Mouse (Mus musculus): ENCODE measurements around the gene Inhba. TPM values are rescaled to one million over a fixed set of nuclear protein-coding genes. Genes with fewer than 3 reads are reported as not detected.

Gene Inhba
- polyA plus RNA-seq, 1 experiment from 2014 or later, result 2.5 TPM

GRCm38 (mm10) chr13:16021181-16021580 is 9.5 kb downstream of the Inhba start:
- Histone ChIP-seq H3K4me3 (ENCODE audit: low read length) (no peak overlapping the region), H3K27ac (ENCODE audit: low read length) (no peak overlapping the region), H3K36me3 (ENCODE audit: insufficient read depth, low read length) (no peaks in the 10 kb centered on the region), H3K4me1 (ENCODE audit: insufficient read depth, low read length) (peaks cover 13% of the 10 kb centered on the region), H3K4me2 (replicated peaks; ENCODE audit: low read depth, low read length) (no peak overlapping the region), H3K9ac (replicated peaks; ENCODE audit: low read length) (no peak overlapping the region), H3K27me3 (ENCODE audit: insufficient read depth, low read length) (peaks cover 23% of the 10 kb centered on the region), H3K9me3 (ENCODE audit: low read length) (no peaks in the 10 kb centered on the region)
- WGBS, result 59% methylated on average over 6 of the region's 6 CpGs
- ATAC-seq (ENCODE audit: low FRiP score, low TSS enrichment), result no peak

GRCm38 (mm10) chr13:16021849-16022248 is 10.2 kb downstream of the Inhba start:
- H3K9ac ChIP-seq (replicated peaks; ENCODE audit: low read length), result no peak overlapping the region
- H3K9me3 ChIP-seq (ENCODE audit: low read length), result no peaks in the 10 kb centered on the region
- no peak overlapping the region for H3K27ac ChIP-seq (ENCODE audit: low read length)
- no peaks in the 10 kb centered on the region for H3K36me3 ChIP-seq (ENCODE audit: insufficient read depth, low read length)
- no peak for ATAC-seq (ENCODE audit: low FRiP score, low TSS enrichment)
- 85% methylated on average over 7 of the region's 7 CpGs for whole genome bisulfite sequencing
- no peak overlapping the region for H3K4me2 ChIP-seq (replicated peaks; ENCODE audit: low read depth, low read length)
- no peak overlapping the region for H3K4me3 ChIP-seq (ENCODE audit: low read length)
- peaks cover 20% of the 10 kb centered on the region for H3K27me3 ChIP-seq (ENCODE audit: insufficient read depth, low read length)
- H3K4me1 ChIP-seq (ENCODE audit: insufficient read depth, low read length), result peaks cover 13% of the 10 kb centered on the region

GRCm38 (mm10) chr13:16022536-16022935 is 10.9 kb downstream of the Inhba start:
- peaks cover 13% of the 10 kb centered on the region for H3K27me3 ChIP-seq (ENCODE audit: insufficient read depth, low read length)
- no peak overlapping the region for H3K4me2 ChIP-seq (replicated peaks; ENCODE audit: low read depth, low read length)
- no peak for ATAC-seq (ENCODE audit: low FRiP score, low TSS enrichment)
- peaks cover 7% of the 10 kb centered on the region for H3K4me1 ChIP-seq (ENCODE audit: insufficient read depth, low read length)
- H3K9ac ChIP-seq (replicated peaks; ENCODE audit: low read length), result no peak overlapping the region
- no peaks in the 10 kb centered on the region for H3K9me3 ChIP-seq (ENCODE audit: low read length)
- 90% methylated on average over 8 of the region's 8 CpGs for WGBS
- no peak overlapping the region for H3K27ac ChIP-seq (ENCODE audit: low read length)
- no peak overlapping the region for H3K4me3 ChIP-seq (ENCODE audit: low read length)
- no peaks in the 10 kb centered on the region for H3K36me3 ChIP-seq (ENCODE audit: insufficient read depth, low read length)

DNA sequence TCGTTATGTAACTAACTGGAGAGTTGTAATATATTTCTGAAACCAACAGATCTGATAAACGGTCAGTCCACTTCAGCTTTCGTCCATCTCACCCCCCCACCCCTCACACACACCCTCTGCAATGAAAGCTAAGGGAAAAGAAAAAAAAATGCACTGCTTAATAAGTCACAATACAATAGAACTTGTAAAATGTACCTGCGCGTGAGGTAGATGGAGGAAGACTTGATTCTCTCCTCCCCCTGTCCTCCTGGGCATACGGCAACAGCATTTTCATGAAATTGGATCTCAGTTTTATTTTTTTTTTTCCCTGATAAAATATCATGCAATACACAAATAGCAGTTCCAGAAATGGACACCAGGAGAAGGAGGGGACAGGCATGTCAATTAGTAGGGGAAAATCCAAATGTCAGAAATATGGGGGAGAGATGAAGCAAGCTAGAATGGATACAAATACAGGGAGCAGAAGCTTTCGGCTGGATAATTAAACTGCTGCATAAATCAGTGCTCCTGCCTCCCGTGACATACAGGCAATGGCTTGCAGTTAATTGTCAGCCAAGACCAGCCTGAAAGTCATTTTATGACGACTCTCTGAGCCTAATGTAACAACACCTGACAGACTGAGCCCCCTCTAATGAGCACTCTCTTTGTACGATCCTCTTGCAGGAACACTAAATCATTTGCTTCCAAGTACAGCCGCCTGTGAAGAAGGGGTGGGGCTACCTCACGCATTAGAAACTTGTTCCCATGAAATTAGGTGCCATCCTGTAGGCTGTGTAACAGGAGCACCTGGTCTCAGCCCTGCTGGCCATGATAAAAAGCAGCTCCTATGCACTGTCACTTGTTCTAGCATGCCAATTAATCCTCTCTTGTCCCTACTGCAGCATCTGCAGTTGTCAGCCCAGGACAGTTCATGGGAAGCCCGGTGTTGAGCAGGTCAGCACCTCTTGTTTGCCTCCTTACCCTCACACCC is 11.7 kb downstream of the Inhba start:
- H3K27me3 ChIP-seq (ENCODE audit: insufficient read depth, low read length), result peaks cover 9% of the 10 kb centered on the region
- peaks cover 7% of the 10 kb centered on the region for H3K4me1 ChIP-seq (ENCODE audit: insufficient read depth, low read length)
- H3K4me3 ChIP-seq (ENCODE audit: low read length), result no peak overlapping the region
- 27% methylated on average over 13 of the region's 13 CpGs for WGBS
- H3K4me2 ChIP-seq (replicated peaks; ENCODE audit: low read depth, low read length), result peak overlapping the region; percentile 23; the same call in 1 of the 2 replicates
- no peak overlapping the region for H3K9ac ChIP-seq (replicated peaks; ENCODE audit: low read length)
- H3K27ac ChIP-seq (ENCODE audit: low read length), result no peak overlapping the region
- H3K36me3 ChIP-seq (ENCODE audit: insufficient read depth, low read length), result no peaks in the 10 kb centered on the region
- H3K9me3 ChIP-seq (ENCODE audit: low read length), result no peaks in the 10 kb centered on the region
- peak; percentile 92 for ATAC-seq (ENCODE audit: low FRiP score, low TSS enrichment)

DNA sequence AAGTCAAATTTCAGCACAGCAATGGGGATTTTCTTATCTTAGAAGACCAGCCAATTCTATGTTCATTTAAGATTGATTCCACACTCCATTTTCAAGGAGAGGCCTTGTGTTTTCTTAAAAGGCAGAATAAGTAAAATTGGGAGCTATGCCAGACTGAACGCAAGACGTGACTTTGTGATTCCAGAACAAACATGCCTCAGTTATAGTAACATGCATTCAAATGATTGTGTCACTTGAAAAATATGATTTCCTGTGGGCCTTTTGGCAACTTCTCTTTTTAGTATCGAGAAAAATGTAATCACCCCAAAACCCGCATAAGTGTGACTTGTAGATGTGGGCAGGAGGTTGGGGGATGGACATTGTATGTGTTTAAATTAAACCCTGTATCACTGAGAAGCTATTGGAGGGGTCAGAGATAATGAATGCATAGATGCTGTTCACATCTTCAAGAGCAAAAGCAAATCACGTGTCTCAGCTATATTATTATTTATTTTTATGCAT is 19.0 kb downstream of the Inhba start:
- no peak overlapping the region for H3K4me3 ChIP-seq (ENCODE audit: low read length)
- no peaks in the 10 kb centered on the region for H3K36me3 ChIP-seq (ENCODE audit: insufficient read depth, low read length)
- H3K9me3 ChIP-seq (ENCODE audit: low read length), result no peaks in the 10 kb centered on the region
- no peak overlapping the region for H3K9ac ChIP-seq (replicated peaks; ENCODE audit: low read length)
- no peaks in the 10 kb centered on the region for H3K4me1 ChIP-seq (ENCODE audit: insufficient read depth, low read length)
- H3K27me3 ChIP-seq (ENCODE audit: insufficient read depth, low read length), result no peaks in the 10 kb centered on the region
- H3K4me2 ChIP-seq (replicated peaks; ENCODE audit: low read depth, low read length), result no peak overlapping the region
- ATAC-seq (ENCODE audit: low FRiP score, low TSS enrichment), result no peak
- no peak overlapping the region for H3K27ac ChIP-seq (ENCODE audit: low read length)
- 59% methylated on average over 5 of the region's 5 CpGs for WGBS

- Histone ChIP-seq H3K9me3 (ENCODE audit: low read length) (no peaks in the 10 kb centered on the region), H3K4me1 (ENCODE audit: insufficient read depth, low read length) (no peaks in the 10 kb centered on the region), H3K4me2 (replicated peaks; ENCODE audit: low read depth, low read length) (no peak overlapping the region), H3K4me3 (ENCODE audit: low read length) (no peak overlapping the region), H3K36me3 (ENCODE audit: insufficient read depth, low read length) (no peaks in the 10 kb centered on the region), H3K27me3 (ENCODE audit: insufficient read depth, low read length) (no peaks in the 10 kb centered on the region), H3K27ac (ENCODE audit: low read length) (no peak overlapping the region), H3K9ac (replicated peaks; ENCODE audit: low read length) (no peak overlapping the region)
- ATAC-seq (ENCODE audit: low FRiP score, low TSS enrichment), result no peak
Observed at GRCm38 (mm10) chr13:16032425-16032824, 20.8 kb downstream of the Inhba start.

DNA sequence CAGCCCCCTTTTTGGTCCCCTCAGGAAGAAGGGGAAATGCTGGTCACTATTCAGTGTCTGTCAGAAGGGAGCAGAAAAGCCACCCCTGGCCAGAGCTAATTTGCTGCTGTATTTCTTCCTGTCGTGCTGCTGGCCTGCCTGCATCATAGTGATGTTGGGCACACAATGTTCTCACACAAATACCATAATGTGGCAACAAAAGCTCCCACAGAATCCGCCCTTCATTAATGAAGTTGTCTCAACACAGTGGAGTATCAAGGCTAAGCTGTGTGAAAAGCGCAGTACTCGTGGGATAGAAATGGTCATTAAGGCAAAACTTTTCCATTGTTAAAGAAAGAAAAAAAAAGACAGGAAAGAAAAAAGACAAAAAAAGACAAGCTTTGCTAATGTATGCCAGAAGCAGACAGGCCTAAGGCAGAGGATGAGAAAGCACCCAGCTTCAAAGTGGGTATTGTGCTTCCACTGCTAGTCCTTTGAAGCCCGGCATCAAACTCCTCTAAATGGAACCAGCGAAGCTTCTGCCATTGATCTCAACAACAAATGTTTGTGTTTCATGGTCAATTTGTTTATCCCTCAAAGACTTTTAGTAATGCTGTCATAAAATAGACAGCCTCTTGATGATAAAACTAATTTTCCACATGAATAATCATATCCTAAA is 21.4 kb downstream of the Inhba start:
- Histone ChIP-seq H3K4me3 (ENCODE audit: low read length) (no peak overlapping the region), H3K4me2 (replicated peaks; ENCODE audit: low read depth, low read length) (no peak overlapping the region), H3K4me1 (ENCODE audit: insufficient read depth, low read length) (no peaks in the 10 kb centered on the region), H3K9me3 (ENCODE audit: low read length) (no peaks in the 10 kb centered on the region), H3K36me3 (ENCODE audit: insufficient read depth, low read length) (no peaks in the 10 kb centered on the region), H3K27ac (ENCODE audit: low read length) (no peak overlapping the region), H3K9ac (replicated peaks; ENCODE audit: low read length) (no peak overlapping the region), H3K27me3 (ENCODE audit: insufficient read depth, low read length) (no peaks in the 10 kb centered on the region)
- ATAC-seq (ENCODE audit: low FRiP score, low TSS enrichment), result no peak
- WGBS, result 65% methylated on average over 6 of the region's 6 CpGs

- Histone ChIP-seq H3K9me3 (ENCODE audit: low read length) (no peaks in the 10 kb centered on the region), H3K36me3 (ENCODE audit: insufficient read depth, low read length) (no peaks in the 10 kb centered on the region), H3K4me2 (replicated peaks; ENCODE audit: low read depth, low read length) (no peak overlapping the region), H3K27me3 (ENCODE audit: insufficient read depth, low read length) (no peaks in the 10 kb centered on the region), H3K9ac (replicated peaks; ENCODE audit: low read length) (no peak overlapping the region), H3K27ac (ENCODE audit: low read length) (no peak overlapping the region), H3K4me3 (ENCODE audit: low read length) (no peak overlapping the region), H3K4me1 (ENCODE audit: insufficient read depth, low read length) (no peaks in the 10 kb centered on the region)
- 92% methylated on average over 2 of the region's 2 CpGs for WGBS
- no peak for ATAC-seq (ENCODE audit: low FRiP score, low TSS enrichment)
Observed at GRCm38 (mm10) chr13:16069079-16069478, 57.4 kb downstream of the Inhba start.

DNA sequence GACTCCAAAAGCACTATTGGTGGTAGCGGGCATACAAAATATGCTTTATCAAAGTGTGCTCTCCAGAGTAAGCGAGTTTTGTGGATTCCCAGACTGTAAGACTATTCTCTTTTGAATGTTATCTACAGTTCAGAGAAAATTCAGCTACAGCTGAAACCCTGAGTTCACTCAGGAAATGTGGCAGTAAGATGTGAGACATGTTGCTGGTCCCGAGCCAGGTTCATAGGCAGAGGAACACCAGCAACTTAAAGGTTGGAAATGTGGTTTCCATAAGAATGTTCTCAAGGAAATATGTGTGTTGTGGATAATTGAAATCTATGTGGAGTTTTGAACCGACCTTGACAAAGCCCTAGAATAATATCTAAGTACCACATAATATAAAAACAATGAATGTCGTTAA is 65.6 kb downstream of the Inhba start:
- H3K9ac ChIP-seq (replicated peaks; ENCODE audit: low read length), result no peak overlapping the region
- no peak overlapping the region for H3K4me3 ChIP-seq (ENCODE audit: low read length)
- H3K36me3 ChIP-seq (ENCODE audit: insufficient read depth, low read length), result no peaks in the 10 kb centered on the region
- no peak overlapping the region for H3K4me2 ChIP-seq (replicated peaks; ENCODE audit: low read depth, low read length)
- no peaks in the 10 kb centered on the region for H3K4me1 ChIP-seq (ENCODE audit: insufficient read depth, low read length)
- H3K27me3 ChIP-seq (ENCODE audit: insufficient read depth, low read length), result no peaks in the 10 kb centered on the region
- H3K27ac ChIP-seq (ENCODE audit: low read length), result no peak overlapping the region
- no peaks in the 10 kb centered on the region for H3K9me3 ChIP-seq (ENCODE audit: low read length)
- WGBS, result 74% methylated on average over 5 of the region's 5 CpGs
- ATAC-seq (ENCODE audit: low FRiP score, low TSS enrichment), result no peak
